Mouse (Mus musculus) heart, embryonic 13.5 days (tissue): ENCODE results near the gene Ap5s1. TPM values are rescaled to one million over a fixed set of nuclear protein-coding genes. Genes with fewer than 3 reads are reported as not detected.
"Not testable (repeated sequence)": the region's sequence is repeated elsewhere in the genome, so short reads cannot be mapped to it uniquely, and the experiment has no call there.

Experiments
- ATAC-seq: fragments of 200-750 bp; cut with Nextera tagmentation; 2 replicates; pipeline ENCODE4 v1.8.0; 2017; ENCODE audit warnings: moderate TSS enrichment; ENCODE audit not compliant: insufficient number of reproducible peaks, low FRiP score, low TSS enrichment; ENCODE audit errors: extremely low read depth
- H3K27ac ChIP-seq: fragments of 300-500 bp; sonication (generic); replicated peaks from 2 replicates; pipeline ENCODE4 v1.5.1; 2015; ENCODE audit warnings: moderate library complexity, mild to moderate bottlenecking, inconsistent platforms
- H3K27me3 ChIP-seq: fragments of 300-500 bp; sonication (generic); replicated peaks from 2 replicates; pipeline ENCODE4 v1.6.1; 2015; ENCODE audit warnings: mild to moderate bottlenecking, inconsistent platforms
- H3K36me3 ChIP-seq: fragments of 300-500 bp; sonication (generic); 2 replicates; pipeline ENCODE4 v1.6.1; 2015; ENCODE audit warnings: mild to moderate bottlenecking, inconsistent platforms
- H3K4me1 ChIP-seq: fragments of 300-500 bp; sonication (generic); 2 replicates; pipeline ENCODE4 v1.6.1; 2015; ENCODE audit warnings: inconsistent platforms
- H3K4me2 ChIP-seq: fragments of 300-500 bp; sonication (generic); 2 replicates; pipeline ENCODE4 v1.6.1; 2015; ENCODE audit warnings: inconsistent platforms, mild to moderate bottlenecking, moderate library complexity
- H3K4me3 ChIP-seq: fragments of 300-500 bp; sonication (generic); 2 replicates; pipeline ENCODE4 v1.5.1; 2015; ENCODE audit warnings: moderate library complexity, mild to moderate bottlenecking, inconsistent platforms
- H3K9ac ChIP-seq: fragments of 300-500 bp; sonication (generic); 2 replicates; pipeline ENCODE4 v1.6.1; 2015; ENCODE audit warnings: inconsistent platforms, mild to moderate bottlenecking, moderate library complexity
- H3K9me3 ChIP-seq: fragments of 300-500 bp; sonication (generic); 2 replicates; pipeline ENCODE4 v1.6.1; 2016; ENCODE audit warnings: inconsistent platforms
- WGBS: fragments of 180-500 bp; shearing (Covaris S2); methylation state at CpG from one replicate; pipeline ENCODE4 v1.1.7; 2015; ENCODE audit warnings: mixed read lengths; 5-methylcytosine and 5-hydroxymethylcytosine counted together
- polyA plus RNA-seq: library from polyadenylated mRNA; unstranded; fragments of >200 nt; fragmentation: Nextera tagmentation; extraction: Ambion mirVana; gene quantifications from 2 replicates; pipeline ENCODE4 v1.2.1, GENCODE M21; 2015

Ap5s1 gene
- polyA plus RNA-seq, 1 experiment from 2014 or later, result 32.0 TPM

GRCm38 (mm10) chr2:131223569-131223968, 16.7 kb downstream of the Ap5s1 start:
- H3K9ac ChIP-seq, result no peak overlapping the region
- no peak for ATAC-seq
- no peak overlapping the region for H3K27ac ChIP-seq
- H3K4me3 ChIP-seq, result no peak overlapping the region
- peaks cover 18% of the 10 kb centered on the region for H3K4me1 ChIP-seq
- no peaks in the 10 kb centered on the region for H3K36me3 ChIP-seq
- 67% methylated on average over 1 of the region's 1 CpGs for WGBS
- no peak overlapping the region for H3K4me2 ChIP-seq
- H3K27me3 ChIP-seq, result no peaks in the 10 kb centered on the region
- H3K9me3 ChIP-seq, result no peaks in the 10 kb centered on the region

- Histone ChIP-seq H3K9ac (no peak overlapping the region), H3K9me3 (no peaks in the 10 kb centered on the region), H3K4me1 (peaks cover 18% of the 10 kb centered on the region), H3K4me2 (no peak overlapping the region), H3K4me3 (no peak overlapping the region), H3K27me3 (no peaks in the 10 kb centered on the region), H3K36me3 (no peaks in the 10 kb centered on the region), H3K27ac (no peak overlapping the region)
- ATAC-seq, result no peak
- WGBS, result 89% methylated on average over 6 of the region's 6 CpGs
Observed at GRCm38 (mm10) chr2:131225178-131225577, 18.3 kb downstream of the Ap5s1 start.

GRCm38 (mm10) chr2:131226669-131227068, 19.8 kb downstream of the Ap5s1 start:
- 70% methylated on average over 2 of the region's 2 CpGs for WGBS
- not testable (repeated sequence) for H3K27me3 ChIP-seq, H3K4me3 ChIP-seq, H3K4me2 ChIP-seq, H3K9me3 ChIP-seq, H3K36me3 ChIP-seq, ATAC-seq, H3K27ac ChIP-seq, H3K9ac ChIP-seq
- H3K4me1 ChIP-seq, result peaks cover 16% of the 10 kb centered on the region

DNA sequence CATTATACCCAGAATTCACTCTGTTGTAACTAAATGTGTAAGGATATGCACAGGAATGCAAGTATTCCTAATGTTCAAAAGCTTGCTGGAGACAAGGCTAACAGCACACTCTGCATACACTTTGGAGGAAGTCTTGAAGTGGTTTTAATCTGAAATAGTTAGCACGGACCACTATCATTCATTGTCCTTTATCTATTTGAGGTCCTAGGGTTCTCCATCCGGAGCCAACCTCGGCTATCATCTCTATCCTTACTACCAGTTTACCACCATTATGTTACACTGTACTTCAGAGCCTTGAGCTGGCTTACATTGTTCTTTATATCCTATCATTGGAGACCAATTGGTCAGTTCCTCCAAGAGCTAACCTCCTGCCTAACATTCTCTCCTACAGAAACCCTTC, 20.4 kb downstream of the Ap5s1 start:
- H3K4me1 ChIP-seq, result peaks cover 12% of the 10 kb centered on the region
- no peak overlapping the region for H3K9ac ChIP-seq
- no peaks in the 10 kb centered on the region for H3K36me3 ChIP-seq
- no peak overlapping the region for H3K27ac ChIP-seq
- no peak for ATAC-seq
- H3K4me2 ChIP-seq, result no peak overlapping the region
- no peaks in the 10 kb centered on the region for H3K9me3 ChIP-seq
- 59% methylated on average over 3 of the region's 3 CpGs for WGBS
- H3K4me3 ChIP-seq, result no peak overlapping the region
- H3K27me3 ChIP-seq, result no peaks in the 10 kb centered on the region

DNA sequence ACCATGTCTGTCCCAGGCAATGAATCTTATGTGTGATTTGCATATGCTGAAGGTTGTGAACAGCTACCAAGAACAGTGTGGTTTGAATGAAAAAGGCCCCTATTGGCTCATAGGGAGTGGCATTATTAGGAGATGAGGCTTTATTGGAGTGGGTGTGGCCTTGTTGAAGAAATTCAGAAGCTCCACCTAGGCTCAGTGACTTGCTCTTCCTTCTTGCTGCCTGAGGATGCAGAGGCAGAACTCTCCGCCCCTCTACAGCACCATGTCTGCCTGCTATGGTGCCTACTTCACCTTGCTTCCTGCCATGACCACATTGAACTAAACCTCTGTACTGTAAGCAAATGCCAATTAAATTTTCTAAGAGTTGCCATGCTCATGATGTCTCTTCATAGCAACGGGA, 25.7 kb downstream of the Ap5s1 start:
- WGBS, result 84% methylated on average over 2 of the region's 2 CpGs
- Histone ChIP-seq H3K27ac (0 out of 2 replicates have a peak overlapping the region, but pooled peaks have one; percentile 15), H3K36me3 (peaks cover 7% of the 10 kb centered on the region), H3K9ac (no peak overlapping the region), H3K4me1 (peaks cover 29% of the 10 kb centered on the region), H3K9me3 (no peaks in the 10 kb centered on the region), H3K4me2 (no peak overlapping the region), H3K4me3 (no peak overlapping the region), H3K27me3 (no peaks in the 10 kb centered on the region)
- no peak for ATAC-seq

DNA sequence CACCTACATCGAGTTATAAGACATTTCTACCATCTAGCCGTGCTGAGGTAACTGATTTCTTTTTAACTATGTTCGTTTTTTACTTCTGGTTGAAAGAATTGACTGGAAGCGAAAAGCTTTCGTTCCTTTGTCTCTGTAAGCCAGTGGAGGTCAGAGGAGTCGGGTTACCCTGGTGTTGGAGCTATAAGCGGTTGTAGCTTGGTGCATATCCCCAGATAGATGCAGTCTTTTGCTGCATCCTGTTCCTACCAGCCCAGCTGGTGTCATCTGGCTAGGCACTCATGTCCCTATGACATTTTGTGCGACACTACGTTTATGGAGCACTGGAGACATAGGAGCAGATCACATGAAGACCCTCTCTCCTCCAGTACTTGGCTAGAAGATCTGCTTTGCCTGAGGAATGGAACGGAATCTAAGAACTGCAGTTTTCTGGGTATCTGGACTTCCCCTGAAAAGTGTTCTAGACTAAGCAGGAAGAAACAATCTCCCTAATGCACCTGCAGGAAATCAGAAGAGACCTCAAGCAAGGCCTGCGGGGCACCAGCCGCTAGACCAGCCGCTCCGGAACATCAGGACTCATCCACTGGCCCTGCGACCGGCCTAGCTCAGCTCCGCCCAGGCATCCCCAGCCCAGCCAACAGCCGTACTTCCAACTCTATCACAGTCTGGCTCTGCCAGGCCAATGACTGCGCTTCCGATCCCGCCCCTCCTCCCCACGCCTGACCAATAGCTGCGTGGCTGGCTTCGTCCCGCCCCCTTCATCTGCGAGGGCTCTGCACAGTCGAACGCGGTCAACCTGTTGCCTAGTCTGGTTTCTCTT, 26.6 kb downstream of the Ap5s1 start, which contains the start of gene Mavs:
Mavs (plus strand) TSS at position 757 of the 820 bp plus-strand sequence.
- H3K4me2 ChIP-seq, result peak within 1 kb of the TSS; percentile 91
- ATAC-seq, result peak; percentile 99
- H3K9me3 ChIP-seq, result no peaks in the 10 kb centered on the region
- peaks cover 8% of the 10 kb centered on the region for H3K36me3 ChIP-seq
- WGBS, result 14% methylated on average over 29 of the region's 29 CpGs
- H3K27ac ChIP-seq, result peak within 1 kb of the TSS; percentile 72
- H3K27me3 ChIP-seq, result no peaks in the 10 kb centered on the region
- H3K4me3 ChIP-seq, result peak within 1 kb of the TSS; percentile 67
- H3K4me1 ChIP-seq, result peaks cover 29% of the 10 kb centered on the region
- peak within 1 kb of the TSS; percentile 90 for H3K9ac ChIP-seq

- no peak for ATAC-seq
- WGBS, result 11% methylated on average over 28 of the region's 28 CpGs
Observed at GRCm38 (mm10) chr2:131234127-131234650, 27.3 kb downstream of the Ap5s1 start.

GRCm38 (mm10) chr2:131234970-131235635, 28.2 kb downstream of the Ap5s1 start:
- peaks cover 24% of the 10 kb centered on the region for H3K36me3 ChIP-seq
- ATAC-seq, result no peak
- peaks cover 29% of the 10 kb centered on the region for H3K4me1 ChIP-seq
- peak overlapping the region; percentile 91 for H3K4me2 ChIP-seq
- peak overlapping the region; percentile 90 for H3K9ac ChIP-seq
- H3K27ac ChIP-seq, result no peak overlapping the region
- peak overlapping the region; percentile 67 for H3K4me3 ChIP-seq
- 64% methylated on average over 7 of the region's 7 CpGs for WGBS
- H3K9me3 ChIP-seq, result no peaks in the 10 kb centered on the region
- H3K27me3 ChIP-seq, result no peaks in the 10 kb centered on the region

More at GRCm38 (mm10) chr2:131234127-131234650, 27.3 kb downstream of the Ap5s1 start:
- no peaks in the 10 kb centered on the region for H3K27me3 ChIP-seq
- peaks cover 29% of the 10 kb centered on the region for H3K4me1 ChIP-seq
- H3K36me3 ChIP-seq, result peaks cover 15% of the 10 kb centered on the region
- peak overlapping the region; percentile 91 for H3K4me2 ChIP-seq
- H3K9me3 ChIP-seq, result no peaks in the 10 kb centered on the region
- peak overlapping the region; percentile 72 for H3K27ac ChIP-seq
- peak overlapping the region; percentile 67 for H3K4me3 ChIP-seq
- H3K9ac ChIP-seq, result peak overlapping the region; percentile 90

DNA sequence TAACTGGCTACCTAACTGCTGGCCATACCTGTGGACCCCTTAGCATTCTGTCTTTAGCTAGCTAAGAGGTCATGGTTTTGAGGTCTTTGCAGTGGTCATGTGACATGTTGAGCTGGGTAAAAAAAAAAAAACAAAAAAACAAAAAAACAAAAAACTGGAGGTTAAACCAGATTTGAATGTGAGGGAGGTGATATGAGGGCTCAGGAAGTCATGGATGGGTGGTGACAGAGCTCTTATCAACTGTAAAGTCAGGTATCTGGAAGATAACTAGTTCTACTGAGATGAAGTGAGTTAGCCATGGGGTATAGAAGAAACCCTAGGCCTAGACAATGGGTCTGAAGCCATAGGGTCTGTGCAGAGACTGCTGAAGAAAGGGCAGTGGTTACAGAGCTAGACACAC, 35.3 kb downstream of the Ap5s1 start:
- ATAC-seq, result no peak
- Histone ChIP-seq H3K9me3 (no peaks in the 10 kb centered on the region), H3K4me2 (no peak overlapping the region), H3K9ac (no peak overlapping the region), H3K4me3 (no peak overlapping the region), H3K36me3 (peaks cover 92% of the 10 kb centered on the region), H3K27ac (no peak overlapping the region), H3K27me3 (no peaks in the 10 kb centered on the region), H3K4me1 (no peaks in the 10 kb centered on the region)

DNA sequence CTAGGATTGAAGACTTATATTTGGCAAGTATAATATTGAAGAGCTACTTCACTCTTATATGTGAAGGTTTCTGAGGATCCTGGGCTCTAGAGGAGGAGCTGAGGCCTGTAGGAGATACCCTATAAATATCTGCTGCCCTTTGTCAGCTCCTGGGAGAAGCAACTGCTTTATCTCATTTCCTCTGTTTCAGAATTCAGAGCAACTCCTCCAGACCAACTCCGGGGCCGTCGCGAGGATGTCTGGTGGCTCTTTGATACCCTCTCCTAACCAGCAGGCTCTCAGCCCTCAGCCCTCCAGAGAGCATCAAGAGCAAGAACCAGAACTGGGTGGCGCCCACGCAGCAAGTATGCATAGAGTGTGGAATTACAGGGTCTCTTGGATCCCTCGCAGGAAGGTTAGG, 36.1 kb downstream of the Ap5s1 start:
- Histone ChIP-seq H3K4me3 (no peak overlapping the region), H3K4me1 (no peaks in the 10 kb centered on the region)
- no peak for ATAC-seq

DNA sequence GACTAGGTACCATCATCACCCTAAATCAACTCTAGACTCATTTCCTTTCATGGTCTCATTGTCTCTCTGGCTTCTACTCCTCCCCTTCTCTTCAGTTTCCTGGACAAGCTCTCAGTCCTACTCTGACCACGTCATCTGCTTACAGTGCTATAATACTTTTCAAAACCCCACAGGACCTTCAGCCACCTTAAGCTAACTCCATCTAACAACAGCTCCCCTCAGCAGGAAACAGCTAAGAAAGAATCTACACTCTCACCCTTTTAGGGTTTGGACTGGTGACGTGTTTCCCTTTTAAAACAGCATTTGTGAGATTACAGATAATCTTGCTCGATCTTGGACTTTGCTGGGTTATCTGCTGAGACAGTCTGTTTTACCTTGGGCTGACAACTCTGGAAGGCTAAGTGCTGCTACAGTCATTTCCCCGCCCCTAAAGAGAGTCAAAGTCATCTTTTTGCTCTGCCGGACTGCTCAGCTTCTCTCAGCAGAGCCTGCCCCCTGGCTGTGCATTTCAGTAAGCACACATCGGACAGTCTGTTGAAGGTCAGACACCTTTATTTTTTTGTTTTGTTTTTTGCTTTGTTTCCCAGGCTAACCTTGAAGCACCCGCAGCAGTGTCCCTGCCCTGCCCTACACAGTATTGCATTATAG, 46.9 kb downstream of the Ap5s1 start:
- Histone ChIP-seq H3K27me3 (no peaks in the 10 kb centered on the region), H3K9me3 (no peaks in the 10 kb centered on the region), H3K9ac (peak overlapping the region; percentile 61), H3K4me2 (peak overlapping the region; percentile 54), H3K4me1 (peaks cover 36% of the 10 kb centered on the region), H3K4me3 (peak overlapping the region; percentile 11; the same call in 1 of the 2 replicates), H3K36me3 (peaks cover 7% of the 10 kb centered on the region), H3K27ac (peak overlapping the region; percentile 73)
- WGBS, result 9% methylated on average over 7 of the region's 7 CpGs
- ATAC-seq, result peak; percentile 39; the same call in 1 of the 2 replicates

More for the DNA sequence above, 36.1 kb downstream of the Ap5s1 start:
- no peak overlapping the region for H3K27ac ChIP-seq
- H3K27me3 ChIP-seq, result no peaks in the 10 kb centered on the region
- H3K4me2 ChIP-seq, result no peak overlapping the region
- H3K36me3 ChIP-seq, result peaks cover 95% of the 10 kb centered on the region
- no peak overlapping the region for H3K9ac ChIP-seq
- no peaks in the 10 kb centered on the region for H3K9me3 ChIP-seq
- 50% methylated on average over 7 of the region's 7 CpGs for WGBS
